Mouse (Mus musculus): Measurements from ENCODE around the gene Erap1.

DNA sequence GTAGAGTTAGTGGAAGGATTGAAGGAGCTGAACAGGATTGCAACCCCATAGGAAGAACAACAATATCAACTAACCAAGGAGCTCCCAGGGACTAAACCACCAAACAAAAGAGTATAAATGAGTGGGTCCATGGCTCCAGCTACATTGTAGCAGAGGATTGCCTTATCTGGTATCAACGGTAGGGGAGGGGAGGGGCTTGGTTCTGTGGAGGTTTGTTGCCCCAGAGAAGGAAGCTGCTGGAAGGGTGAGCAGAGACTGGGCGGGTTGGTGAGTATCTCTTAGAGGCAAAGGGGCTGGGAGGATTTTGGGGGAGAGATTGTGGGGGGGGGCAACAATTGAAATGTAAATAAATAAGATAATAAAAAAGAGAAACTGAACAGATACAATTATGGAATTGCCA, 79.6 kb downstream of the Erap1 start:
- TF ChIP-seq CTCF (IDR thresholded peaks at IDR 0.05; ENCODE audit: borderline replicate concordance, insufficient read depth, low read length), result no peak
- TF ChIP-seq POLR2A (IDR thresholded peaks at IDR 0.05; ENCODE audit: low read depth, low read length), result no peak
